Mouse (Mus musculus): ENCODE results near the gene Fam189a2.

- no peak for TF ChIP-seq POLR2A (IDR thresholded peaks at IDR 0.05; ENCODE audit: extremely low read depth, insufficient read depth, low read length)
- TF ChIP-seq CTCF (IDR thresholded peaks at IDR 0.05; ENCODE audit: extremely low read depth, insufficient read depth, low read length), result no peak
Observed at GRCm38 (mm10) chr19:23984186-23984585, 46.6 kb downstream of the Fam189a2 start.

All from cortical plate, adult 2 months (tissue).